Mouse (Mus musculus) kidney, embryonic 16.5 days (tissue): ENCODE measurements at regions not wholly inside any gene's neighbourhood (a gene's known extent, or its start where the extent isn't known, plus 50 kb on each side); places are given as distances from the start of the nearest gene placed in this dataset.
A peak's percentile ranks its signal among the peaks of the same experiment; 100 is the strongest.

Source experiments
- ATAC-seq: fragments of 200-750 bp; cut with Nextera tagmentation; 2 replicates; pipeline ENCODE4 v1.8.0; 2017; ENCODE audit warnings: moderate TSS enrichment; ENCODE audit not compliant: low FRiP score, low TSS enrichment
- H3K27ac ChIP-seq: fragments of 300-500 bp; sonication (generic); 2 replicates; pipeline ENCODE4 v1.5.1; 2014; ENCODE audit warnings: low read length
- H3K27me3 ChIP-seq: fragments of 300-500 bp; sonication (generic); 2 replicates; pipeline ENCODE4 v1.6.1; 2014; ENCODE audit warnings: low read length, control low read depth, mixed read lengths; ENCODE audit not compliant: insufficient read depth
- H3K36me3 ChIP-seq: fragments of 300-500 bp; sonication (generic); 2 replicates; pipeline ENCODE4 v1.6.1; 2014; ENCODE audit warnings: low read length, control low read depth, mixed read lengths; ENCODE audit not compliant: insufficient read depth
- H3K4me1 ChIP-seq: fragments of 300-500 bp; sonication (generic); 2 replicates; pipeline ENCODE4 v1.6.1; 2014; ENCODE audit warnings: low read length, control low read depth, mixed read lengths; ENCODE audit not compliant: insufficient read depth
- H3K4me2 ChIP-seq: fragments of 300-500 bp; sonication (generic); replicated peaks from 2 replicates; pipeline ENCODE4 v1.6.1; 2014; ENCODE audit warnings: low read depth, low read length
- H3K4me3 ChIP-seq: fragments of 300-500 bp; sonication (generic); 2 replicates; pipeline ENCODE4 v1.5.1; 2014; ENCODE audit warnings: mild to moderate bottlenecking, low read length
- H3K9ac ChIP-seq: fragments of 300-500 bp; sonication (generic); replicated peaks from 2 replicates; pipeline ENCODE4 v1.6.1; 2014; ENCODE audit warnings: low read length
- H3K9me3 ChIP-seq: fragments of 300-500 bp; sonication (generic); 2 replicates; pipeline ENCODE4 v1.6.1; 2016; ENCODE audit warnings: low read length, control low read depth
- WGBS: fragments of 180-500 bp; shearing (Covaris S2); extraction: QIAGEN DNeasy Blood & Tissue Kit; methylation state at CpG from one replicate; pipeline ENCODE4 v1.1.7; 2014; 5-methylcytosine and 5-hydroxymethylcytosine counted together

GRCm38 (mm10) chr17:15991916-15992315, 161.1 kb upstream of the Rgmb start:
- no peak for ATAC-seq
- WGBS: 40% methylated on average over 5 of the region's 5 CpGs
- Histone ChIP-seq H3K9ac (no peak overlapping the region), H3K4me2 (no peak overlapping the region), H3K4me3 (no peak overlapping the region), H3K9me3 (no peaks in the 10 kb centered on the region), H3K36me3 (no peaks in the 10 kb centered on the region), H3K27me3 (no peaks in the 10 kb centered on the region), H3K4me1 (0 out of 2 replicates have a peak, but pooled peaks cover 6% of the 10 kb centered on the region), H3K27ac (no peak overlapping the region)

- Histone ChIP-seq H3K9ac (no peak overlapping the region), H3K27me3 (no peaks in the 10 kb centered on the region), H3K4me2 (no peak overlapping the region), H3K27ac (no peak overlapping the region), H3K4me3 (no peak overlapping the region), H3K4me1 (0 out of 2 replicates have a peak, but pooled peaks cover 6% of the 10 kb centered on the region), H3K9me3 (no peaks in the 10 kb centered on the region), H3K36me3 (no peaks in the 10 kb centered on the region)
- ATAC-seq: no peak
- WGBS: 28% methylated on average over 6 of the region's 6 CpGs
Observed at GRCm38 (mm10) chr17:15990303-15990702, 159.5 kb upstream of the Rgmb start.

GRCm38 (mm10) chr17:15981558-15981957, 150.7 kb upstream of the Rgmb start:
- no peaks in the 10 kb centered on the region for H3K9me3 ChIP-seq
- no peak overlapping the region for H3K27ac ChIP-seq
- no peaks in the 10 kb centered on the region for H3K36me3 ChIP-seq
- no peaks in the 10 kb centered on the region for H3K4me1 ChIP-seq
- H3K4me3 ChIP-seq: no peak overlapping the region
- no peak overlapping the region for H3K9ac ChIP-seq
- 67% methylated on average over 2 of the region's 2 CpGs for WGBS
- no peak overlapping the region for H3K4me2 ChIP-seq
- no peaks in the 10 kb centered on the region for H3K27me3 ChIP-seq
- no peak for ATAC-seq

- Histone ChIP-seq H3K27ac (no peak overlapping the region), H3K9ac (0 out of 2 replicates have a peak overlapping the region, but pooled peaks have one; percentile 22), H3K36me3 (no peaks in the 10 kb centered on the region), H3K4me1 (no peaks in the 10 kb centered on the region), H3K9me3 (no peaks in the 10 kb centered on the region), H3K27me3 (no peaks in the 10 kb centered on the region), H3K4me2 (no peak overlapping the region), H3K4me3 (no peak overlapping the region)
- no peak for ATAC-seq
- WGBS: 48% methylated on average over 7 of the region's 7 CpGs
Observed at GRCm38 (mm10) chr17:15977374-15978031, 146.7 kb upstream of the Rgmb start.

GRCm38 (mm10) chr17:15971351-15971685, 140.5 kb upstream of the Rgmb start:
- no peaks in the 10 kb centered on the region for H3K27me3 ChIP-seq
- no peak for ATAC-seq
- no peak overlapping the region for H3K4me2 ChIP-seq
- no peak overlapping the region for H3K4me3 ChIP-seq
- H3K9ac ChIP-seq: no peak overlapping the region
- no peaks in the 10 kb centered on the region for H3K4me1 ChIP-seq
- no peaks in the 10 kb centered on the region for H3K9me3 ChIP-seq
- no peak overlapping the region for H3K27ac ChIP-seq
- WGBS: 87% methylated on average over 3 of the region's 3 CpGs
- no peaks in the 10 kb centered on the region for H3K36me3 ChIP-seq

- Histone ChIP-seq H3K9ac (no peak overlapping the region), H3K9me3 (no peaks in the 10 kb centered on the region), H3K27me3 (no peaks in the 10 kb centered on the region), H3K36me3 (no peaks in the 10 kb centered on the region), H3K4me1 (no peaks in the 10 kb centered on the region), H3K27ac (no peak overlapping the region), H3K4me2 (no peak overlapping the region), H3K4me3 (no peak overlapping the region)
- WGBS: 46% methylated on average over 6 of the region's 6 CpGs
- 0 out of 2 replicates have a peak, but pooled peaks have one; percentile 57 for ATAC-seq
Observed at GRCm38 (mm10) chr17:15970481-15971350, 139.9 kb upstream of the Rgmb start.

GRCm38 (mm10) chr17:15968331-15968730, 137.5 kb upstream of the Rgmb start:
- ATAC-seq: no peak
- no peaks in the 10 kb centered on the region for H3K9me3 ChIP-seq
- 84% methylated on average over 5 of the region's 5 CpGs for WGBS
- no peaks in the 10 kb centered on the region for H3K4me1 ChIP-seq
- no peaks in the 10 kb centered on the region for H3K36me3 ChIP-seq
- no peak overlapping the region for H3K4me2 ChIP-seq
- H3K27me3 ChIP-seq: no peaks in the 10 kb centered on the region
- no peak overlapping the region for H3K4me3 ChIP-seq
- no peak overlapping the region for H3K9ac ChIP-seq
- no peak overlapping the region for H3K27ac ChIP-seq

- H3K4me1 ChIP-seq: no peaks in the 10 kb centered on the region
- H3K9ac ChIP-seq: no peak overlapping the region
- H3K9me3 ChIP-seq: no peaks in the 10 kb centered on the region
- H3K4me3 ChIP-seq: no peak overlapping the region
- no peaks in the 10 kb centered on the region for H3K36me3 ChIP-seq
- no peak overlapping the region for H3K4me2 ChIP-seq
- H3K27me3 ChIP-seq: no peaks in the 10 kb centered on the region
- no peak for ATAC-seq
- WGBS: 53% methylated on average over 2 of the region's 2 CpGs
- H3K27ac ChIP-seq: no peak overlapping the region
Observed at GRCm38 (mm10) chr17:15955656-15956055, 124.8 kb upstream of the Rgmb start.

GRCm38 (mm10) chr17:15951641-15952040, 120.8 kb upstream of the Rgmb start:
- ATAC-seq: no peak
- no peaks in the 10 kb centered on the region for H3K27me3 ChIP-seq
- H3K4me2 ChIP-seq: no peak overlapping the region
- H3K4me1 ChIP-seq: no peaks in the 10 kb centered on the region
- 0 out of 2 replicates have a peak, but pooled peaks cover 2% of the 10 kb centered on the region for H3K9me3 ChIP-seq
- no peak overlapping the region for H3K27ac ChIP-seq
- WGBS: 89% methylated on average over 3 of the region's 3 CpGs
- no peak overlapping the region for H3K4me3 ChIP-seq
- no peak overlapping the region for H3K9ac ChIP-seq
- no peaks in the 10 kb centered on the region for H3K36me3 ChIP-seq

- Histone ChIP-seq H3K4me2 (no peak overlapping the region), H3K27me3 (no peaks in the 10 kb centered on the region), H3K27ac (no peak overlapping the region), H3K4me3 (no peak overlapping the region), H3K9ac (no peak overlapping the region), H3K9me3 (0 out of 2 replicates have a peak, but pooled peaks cover 2% of the 10 kb centered on the region), H3K36me3 (no peaks in the 10 kb centered on the region), H3K4me1 (no peaks in the 10 kb centered on the region)
- ATAC-seq: no peak
- 61% methylated on average over 6 of the region's 6 CpGs for WGBS
Observed at GRCm38 (mm10) chr17:15949753-15950152, 118.9 kb upstream of the Rgmb start.
